Mouse (Mus musculus) heart, postnatal 14 days (tissue): ENCODE measurements around the gene Dip2c. TPM values are rescaled to one million over a fixed set of nuclear protein-coding genes. Genes with fewer than 3 reads are reported as not detected.

ENCODE experiments used
- DNase-seq, 2 experiments: peaks; one replicate each; pipeline ENCODE4 v3.0.0; 2021 to 2022
- intact Hi-C: fragments of 180-260 bp; cut with DNase I; formaldehyde crosslinking; loops from one replicate; pipeline ENCODE4 v1.15.1; 2025
- total RNA-seq, 2 experiments: library from RNA; stranded (reverse); gene quantifications; 2 replicates each; pipeline ENCODE4 v1.2.3; 2021

Dip2c gene
- total RNA-seq, 2 experiments from 2014 or later = 43.7 to 49.2 TPM

DNA sequence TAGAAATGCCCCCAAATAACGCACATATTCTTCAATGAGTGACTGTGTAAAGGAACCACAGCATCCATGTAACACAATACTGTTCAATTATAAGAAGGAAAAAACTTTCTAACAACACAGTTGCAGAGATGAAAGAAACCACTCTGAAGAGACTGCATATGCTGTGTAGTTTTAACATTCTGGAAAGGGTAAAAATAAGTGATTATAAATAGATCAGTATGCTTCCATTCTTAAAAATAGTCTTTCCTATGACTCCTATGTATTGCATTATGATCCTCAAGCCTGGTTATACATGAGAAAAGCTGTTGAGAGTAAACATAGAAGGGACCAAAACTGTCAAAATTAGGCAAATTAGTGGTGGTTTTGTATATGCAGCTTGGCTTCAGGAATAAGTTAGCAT, 197.1 kb downstream of the Dip2c start:
- DNase-seq = no peak
- intact Hi-C loops = no loop called here

DNA sequence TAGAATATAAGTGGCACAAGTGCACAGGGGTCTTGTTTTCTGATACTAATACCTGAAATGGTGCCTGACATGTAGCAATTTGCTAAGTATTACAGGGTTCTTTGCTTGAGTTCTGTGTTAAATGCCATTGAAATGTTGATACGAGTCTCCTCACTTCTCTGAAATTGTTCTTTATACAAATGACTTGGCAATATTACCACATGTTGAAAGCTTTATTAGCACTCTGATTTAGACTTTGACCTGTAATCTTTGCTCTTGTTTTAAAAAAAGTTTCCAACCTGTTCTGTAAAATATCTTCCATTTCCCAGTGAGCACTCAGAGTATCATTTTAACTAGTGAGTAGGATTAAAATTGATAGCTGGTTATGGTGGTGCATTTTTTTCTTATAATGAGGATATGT, 205.4 kb downstream of the Dip2c start:
- intact Hi-C loops = no loop called here
- DNase-seq = no peak

DNA sequence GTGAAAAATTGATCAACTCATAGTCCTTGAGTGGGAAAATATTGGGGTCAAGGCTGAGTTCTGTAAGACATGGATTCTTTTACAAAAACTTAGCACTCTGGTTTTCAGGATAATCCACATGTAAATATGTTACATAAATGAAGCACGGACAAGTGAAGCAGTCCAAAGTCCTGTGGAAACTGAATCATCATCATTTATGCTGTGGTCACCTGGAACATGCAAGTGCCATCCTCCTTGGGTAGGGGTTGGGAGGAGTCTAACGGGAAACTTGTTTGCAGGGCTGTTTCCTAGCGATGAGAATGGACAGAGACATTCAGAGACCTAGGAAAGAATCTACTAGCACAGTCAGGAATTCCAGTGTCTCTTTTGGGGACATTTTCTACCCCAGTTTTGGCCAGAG, 213.4 kb downstream of the Dip2c start:
- intact Hi-C loops = no loop called here
- DNase-seq = no peak

GRCm38 (mm10) chr13:9494726-9495125, 218.4 kb downstream of the Dip2c start:
- peak; percentile 50 to 56 for DNase-seq
- intact Hi-C loops = no loop called here

GRCm38 (mm10) chr13:9504118-9504856, 228.0 kb downstream of the Dip2c start:
- DNase-seq = peak in 1 of 2 experiments; percentile 34

DNA sequence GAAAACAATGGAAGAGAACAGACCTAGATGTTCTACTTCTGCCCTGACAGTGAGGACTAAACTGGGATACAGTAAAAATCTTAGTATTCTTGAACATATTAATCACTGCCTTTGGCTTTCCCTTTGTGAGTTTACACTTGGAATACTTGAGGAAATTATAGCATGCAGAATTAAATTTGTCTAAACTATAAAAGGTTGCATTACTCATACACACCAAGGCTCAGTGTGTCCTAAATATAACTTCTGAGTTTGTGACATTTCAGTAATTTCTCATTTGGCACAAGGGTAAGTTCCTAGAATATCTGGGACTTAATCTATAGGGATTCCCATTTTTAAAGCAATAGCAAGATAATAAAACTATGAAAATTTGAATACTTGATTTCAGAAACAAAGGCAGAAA, 262.2 kb downstream of the Dip2c start:
- intact Hi-C loops = no loop called here
- no peak for DNase-seq

More at GRCm38 (mm10) chr13:9504118-9504856, 228.0 kb downstream of the Dip2c start:
- intact Hi-C loops = no loop called here

DNA sequence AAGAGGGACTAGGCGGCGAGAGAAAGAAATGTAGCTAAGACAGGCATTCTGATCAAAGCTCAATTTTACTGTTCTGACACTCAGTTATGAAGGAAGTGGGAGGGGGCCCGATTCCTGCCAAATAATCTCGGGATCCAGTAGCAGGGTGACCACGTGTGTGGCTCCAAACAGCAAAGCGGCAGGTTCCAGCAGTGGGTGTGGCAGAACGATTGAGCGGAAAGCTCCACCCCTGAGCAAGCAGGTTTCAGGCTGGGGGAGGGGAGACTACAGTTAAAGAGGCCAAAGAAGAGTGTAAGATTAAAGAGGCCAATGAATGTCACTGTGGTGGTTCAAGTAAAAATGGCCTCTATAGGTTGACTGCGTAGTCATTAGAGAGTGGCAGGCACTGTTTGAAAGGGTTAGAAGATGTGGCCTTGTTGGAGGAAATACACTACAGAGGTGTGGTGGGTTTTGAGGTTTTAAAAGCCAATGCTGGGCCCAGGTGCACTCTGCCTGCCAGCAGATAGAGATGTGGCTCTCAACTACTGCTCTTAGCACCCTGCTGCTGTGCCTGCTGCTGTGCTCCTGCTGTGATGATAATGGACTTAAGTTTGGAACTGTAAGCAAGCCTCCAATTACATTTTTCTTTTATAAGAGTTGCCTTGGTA, 271.5 kb downstream of the Dip2c start:
- intact Hi-C loops = no loop called here
- peak in 1 of 2 experiments; percentile 28 for DNase-seq

GRCm38 (mm10) chr13:9562099-9562498, 285.8 kb downstream of the Dip2c start:
- DNase-seq = no peak
- intact Hi-C loops = loop anchor here (5.0 to 10.0 kb wide), 2 partner anchors 285 to 377 kb away; no protein-coding TSS in a partner anchor

DNA sequence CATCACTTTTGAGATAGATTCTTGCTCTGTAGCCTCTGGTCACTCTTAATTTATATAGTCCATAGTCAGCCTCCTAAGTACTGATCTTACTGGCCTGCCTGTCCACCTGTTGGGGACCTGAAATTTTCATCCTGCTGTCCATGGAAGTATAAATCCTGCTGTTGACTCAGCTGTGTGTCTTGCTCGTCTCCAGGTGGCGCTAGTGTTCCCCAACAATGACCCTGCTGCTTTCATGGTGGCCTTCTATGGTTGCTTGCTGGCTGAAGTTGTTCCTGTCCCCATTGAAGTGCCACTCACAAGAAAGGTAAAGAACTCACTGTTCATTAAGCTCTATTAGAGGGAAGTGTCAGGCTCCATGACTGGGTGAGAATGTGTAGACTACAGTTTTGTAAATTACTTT, 286.6 kb downstream of the Dip2c start:
- intact Hi-C loops = loop anchor here (5.0 to 10.0 kb wide), 2 partner anchors 284 to 378 kb away; no protein-coding TSS in a partner anchor
- peak; percentile 27 to 46 for DNase-seq

GRCm38 (mm10) chr13:9568852-9569251, 292.5 kb downstream of the Dip2c start:
- intact Hi-C loops = loop anchor here (10.0 kb wide), 1 partner anchor 384 kb away; no protein-coding TSS in a partner anchor
- DNase-seq = peak; percentile 17 to 42

DNA sequence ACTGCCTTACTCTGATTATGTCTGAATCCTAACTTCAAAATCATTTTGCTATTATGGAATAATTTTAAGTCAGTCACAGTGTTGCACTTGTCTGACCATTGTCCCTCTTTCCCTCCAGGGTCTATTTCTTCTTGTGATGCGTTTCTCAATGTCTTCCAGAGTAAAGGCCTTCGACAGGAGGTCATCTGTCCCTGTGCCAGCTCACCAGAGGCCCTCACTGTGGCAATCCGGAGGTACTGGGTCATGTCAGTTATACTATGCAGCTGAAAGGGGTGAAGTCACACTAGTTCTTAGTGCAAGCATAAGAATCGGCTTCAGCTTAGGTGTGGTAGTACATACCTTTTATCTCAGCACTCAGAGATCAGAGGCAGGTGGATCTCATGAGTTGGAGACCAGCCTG, 300.4 kb downstream of the Dip2c start:
- no peak for DNase-seq
- intact Hi-C loops = no loop called here

DNA sequence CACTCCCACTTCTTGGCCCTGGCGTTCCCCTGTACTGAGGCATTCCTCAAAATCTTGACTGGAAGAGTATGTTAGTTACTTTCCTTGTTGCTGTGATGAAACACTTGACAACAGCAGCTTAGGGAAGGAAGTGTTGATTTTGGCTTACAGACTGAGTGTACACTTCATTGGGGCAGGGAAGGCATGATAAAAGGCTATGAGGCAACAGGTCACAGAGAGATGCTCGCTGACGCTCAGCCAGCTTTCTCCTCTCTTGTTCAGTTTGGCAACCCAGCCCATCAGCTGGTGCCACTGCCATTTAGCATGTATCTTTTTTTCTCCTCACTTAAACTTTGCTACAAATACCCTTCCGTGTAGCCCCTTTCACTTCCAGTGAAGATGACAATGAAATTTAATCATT, 302.1 kb downstream of the Dip2c start:
- intact Hi-C loops = no loop called here
- DNase-seq = peak; percentile 34 to 52

- no peak for DNase-seq
- intact Hi-C loops = no loop called here
Observed at GRCm38 (mm10) chr13:9581821-9582220, 305.5 kb downstream of the Dip2c start.

- intact Hi-C loops = no loop called here
- no peak for DNase-seq
Observed at GRCm38 (mm10) chr13:9583579-9583978, 307.3 kb downstream of the Dip2c start.

DNA sequence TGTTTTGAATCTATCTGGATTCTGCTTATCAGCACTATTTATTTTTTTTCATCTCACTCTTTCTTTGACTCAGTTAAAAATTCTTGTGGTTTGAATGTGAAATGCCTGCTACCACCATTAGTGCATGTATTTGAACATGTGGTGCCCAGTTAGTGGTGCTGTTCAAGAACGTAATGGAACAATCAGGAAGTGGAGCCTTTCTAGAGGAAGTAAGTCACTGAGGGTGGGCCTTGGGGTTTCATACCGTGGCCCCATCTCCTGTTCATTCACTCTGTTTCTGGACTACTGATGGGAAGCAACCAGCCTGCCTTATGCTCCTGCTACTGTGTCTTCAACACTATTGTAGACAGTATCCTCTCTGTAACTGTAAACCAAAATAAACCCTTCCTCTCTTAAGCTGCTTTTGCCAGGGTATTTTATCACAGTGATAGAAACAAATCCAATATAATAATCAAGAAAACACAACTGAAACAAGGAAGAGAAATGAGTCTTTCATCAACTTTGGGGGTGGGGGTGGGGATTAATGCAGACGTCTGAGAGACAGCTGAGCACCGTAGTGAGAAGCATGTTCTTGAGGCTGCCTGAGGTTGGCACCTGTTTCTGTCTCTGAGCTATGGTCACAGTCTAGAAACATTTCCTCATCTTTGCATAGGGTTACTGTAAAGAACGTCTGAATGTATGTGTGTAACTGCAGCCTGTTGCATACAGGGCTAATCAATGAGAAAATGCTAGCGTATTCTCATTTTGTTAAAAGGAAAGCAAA, 323.2 kb downstream of the Dip2c start:
- intact Hi-C loops = no loop called here
- no peak for DNase-seq

DNA sequence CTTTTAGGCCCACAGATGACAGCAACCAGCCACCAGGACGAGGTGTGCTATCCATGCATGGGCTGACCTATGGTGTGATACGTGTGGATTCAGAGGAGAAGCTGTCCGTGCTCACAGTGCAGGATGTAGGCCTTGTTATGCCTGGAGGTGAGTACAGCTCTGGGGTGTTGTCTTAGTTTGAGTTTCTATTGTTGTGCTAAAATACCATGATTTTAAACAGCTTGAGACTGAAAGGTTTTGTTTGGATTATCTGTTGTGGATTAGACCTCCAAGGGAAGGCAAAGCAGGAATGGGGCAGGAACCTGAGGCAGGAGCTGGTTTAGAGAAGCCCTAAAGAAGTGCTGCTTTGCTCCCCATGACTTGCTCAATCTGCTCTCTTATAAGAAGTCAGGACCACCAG, 325.0 kb downstream of the Dip2c start:
- DNase-seq = no peak
- intact Hi-C loops = no loop called here

- intact Hi-C loops = no loop called here
- no peak for DNase-seq
Observed at GRCm38 (mm10) chr13:9611229-9611628, 334.9 kb downstream of the Dip2c start.

DNA sequence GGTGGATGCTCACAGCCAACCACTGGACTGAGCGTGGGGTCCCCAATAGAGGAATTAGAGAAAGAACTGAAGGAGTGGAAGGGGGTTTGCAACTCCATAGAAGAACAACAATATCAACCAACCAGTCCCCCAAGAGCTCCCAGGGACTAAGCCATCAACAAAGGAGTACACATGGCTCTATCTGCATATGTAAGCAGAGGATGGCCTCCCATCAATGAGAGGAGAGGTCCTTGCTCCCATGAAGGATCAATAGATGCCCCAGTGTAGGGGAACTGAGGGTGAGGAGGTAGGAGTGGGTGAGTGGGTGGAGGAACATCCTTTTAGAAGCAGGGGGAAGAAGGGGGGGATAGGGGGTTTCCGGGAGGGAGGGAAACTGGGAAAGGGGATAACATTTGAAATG, 356.4 kb downstream of the Dip2c start:
- intact Hi-C loops = no loop called here

GRCm38 (mm10) chr13:9635951-9636350, 359.6 kb downstream of the Dip2c start:
- DNase-seq = no peak
- intact Hi-C loops = loop anchor here (2.0 to 5.0 kb wide), 2 partner anchors 211 to 455 kb away; no protein-coding TSS in a partner anchor

More for the DNA sequence above, 356.4 kb downstream of the Dip2c start:
- DNase-seq = no peak

- intact Hi-C loops = loop anchor here (2.0 to 5.0 kb wide), 2 partner anchors 211 to 456 kb away; no protein-coding TSS in a partner anchor
- DNase-seq = peak; percentile 10 to 43
Observed at GRCm38 (mm10) chr13:9636505-9636904, 360.2 kb downstream of the Dip2c start.

- no peak for DNase-seq
- intact Hi-C loops = loop anchor here (2.0 to 5.0 kb wide), 2 partner anchors 209 to 457 kb away; no protein-coding TSS in a partner anchor
Observed at GRCm38 (mm10) chr13:9637949-9638348, 361.6 kb downstream of the Dip2c start.
